Mouse (Mus musculus): ENCODE data around the gene Pappa2. TPM values are rescaled to one million over a fixed set of nuclear protein-coding genes. Genes with fewer than 3 reads are reported as not detected.

The Pappa2 gene
- total RNA-seq, 2 experiments from 2014 or later: 2.4 to 2.6 TPM

DNA sequence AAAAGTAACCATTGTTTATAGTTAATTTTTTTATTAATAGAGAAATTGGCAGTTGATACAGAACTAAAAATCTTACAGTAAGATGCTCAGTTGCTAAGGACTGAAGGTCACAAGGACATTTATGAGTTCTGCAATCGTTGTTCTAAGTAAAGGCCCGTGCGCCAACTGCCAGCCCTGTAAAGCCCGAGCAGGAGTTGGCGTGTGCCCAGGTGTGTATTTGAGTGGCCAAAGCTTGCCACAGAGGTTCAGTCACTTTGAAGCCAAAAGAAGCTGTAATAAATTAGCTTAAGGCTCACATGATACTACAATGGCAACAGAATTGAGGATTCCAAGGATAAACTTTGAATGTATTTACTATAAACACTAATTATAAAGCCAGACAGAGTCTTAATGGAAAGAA is 204.8 kb downstream of the Pappa2 start:
- DNase-seq (ENCODE audit: low spot score in 2 of 2): no peak

DNA sequence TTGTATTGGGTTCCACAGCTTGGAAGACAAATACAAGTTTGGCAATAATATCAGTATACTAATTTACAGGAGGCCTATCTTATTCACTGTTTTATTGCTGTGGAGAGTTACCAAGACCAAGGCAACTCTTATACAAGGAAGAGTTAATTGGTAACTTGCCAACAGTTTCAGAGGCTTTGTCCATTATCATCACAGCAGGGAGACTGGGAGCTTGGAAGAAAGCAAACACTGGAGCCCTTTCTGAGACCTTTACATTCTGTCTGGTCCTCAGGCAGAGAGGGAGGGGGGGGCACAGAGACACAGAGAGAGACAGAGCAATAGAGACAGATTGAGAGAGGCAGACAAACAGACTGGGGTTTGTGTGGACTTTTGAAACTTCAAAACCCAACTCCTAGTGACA is 207.2 kb downstream of the Pappa2 start:
- intact Hi-C loops (cut with DNase I): no loop called here

More for the DNA sequence above, 204.8 kb downstream of the Pappa2 start:
- intact Hi-C loops (cut with DNase I): no loop called here

DNA sequence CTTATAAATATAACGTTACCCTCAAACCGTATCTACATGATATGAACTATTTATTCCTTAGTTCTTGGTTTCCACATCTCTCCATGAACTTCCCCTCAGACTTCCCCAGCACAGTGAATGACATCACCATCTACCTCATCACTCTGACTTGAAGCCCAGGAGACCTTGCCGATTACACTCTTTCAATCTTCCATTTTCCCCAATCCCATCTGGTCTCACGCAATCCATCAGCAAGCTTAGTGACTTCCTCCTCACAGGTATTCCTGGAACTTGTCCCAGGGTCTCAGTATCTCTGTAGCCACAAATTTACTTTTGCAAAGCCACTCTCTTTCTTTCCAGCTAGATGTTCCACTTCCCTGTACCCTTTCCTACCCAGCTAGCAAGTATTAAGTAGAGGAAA is 209.5 kb downstream of the Pappa2 start:
- no peak for DNase-seq (ENCODE audit: low spot score in 2 of 2)
- intact Hi-C loops (cut with DNase I): no loop called here

More for the DNA sequence above, 207.2 kb downstream of the Pappa2 start:
- no peak for DNase-seq (ENCODE audit: low spot score in 2 of 2)

DNA sequence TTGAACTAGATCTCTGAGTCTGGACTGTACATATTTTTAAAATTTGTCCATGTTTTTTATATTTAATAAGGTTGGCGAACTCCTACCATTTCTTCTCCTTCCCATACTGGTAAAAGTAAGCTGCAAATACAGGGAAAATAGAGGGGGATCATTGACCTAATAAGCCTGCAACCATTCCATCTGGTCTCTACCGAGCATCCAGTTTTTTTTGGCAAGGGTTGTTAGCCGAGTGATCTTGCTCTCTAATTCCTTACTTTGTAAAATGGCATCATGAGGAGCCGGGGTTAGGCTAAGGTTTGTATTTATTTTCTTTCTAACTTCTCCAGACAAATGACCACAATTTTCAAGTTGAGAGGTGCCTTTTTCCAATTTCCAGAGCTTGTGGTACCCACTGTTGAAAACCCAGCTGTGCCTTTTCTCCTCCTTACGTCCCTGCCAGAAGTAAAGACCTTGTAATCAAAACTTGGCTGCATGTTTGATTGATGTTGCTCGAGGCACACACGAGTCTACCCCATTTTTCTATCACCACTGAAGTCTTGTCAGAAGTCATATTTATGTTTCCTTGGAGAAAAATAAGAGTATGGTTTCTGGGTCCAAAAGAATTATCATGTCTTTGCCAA is 210.1 kb downstream of the Pappa2 start:
- intact Hi-C loops (cut with DNase I): no loop called here
- DNase-seq (ENCODE audit: low spot score in 2 of 2): no peak

DNA sequence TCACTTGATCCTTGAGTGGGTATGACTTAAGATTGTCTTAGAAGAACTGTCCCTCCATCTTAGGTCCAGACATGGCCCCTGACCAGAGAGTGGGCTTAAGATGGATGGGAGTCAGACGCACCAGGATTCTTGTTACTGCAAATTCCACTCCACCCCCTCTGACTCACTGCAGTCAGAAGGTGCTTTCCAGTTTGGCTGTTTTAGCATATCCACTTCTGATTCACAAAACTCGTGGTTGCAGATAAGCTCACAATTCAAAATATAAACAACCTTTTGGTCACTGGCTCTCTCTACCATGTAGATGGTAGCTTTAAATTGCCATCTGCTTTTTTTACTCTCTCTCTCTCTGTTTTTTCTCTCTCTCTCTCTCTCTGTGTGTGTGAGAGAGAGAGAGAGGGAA is 214.4 kb downstream of the Pappa2 start:
- DNase-seq (ENCODE audit: low spot score in 2 of 2): no peak
- intact Hi-C loops (cut with DNase I): no loop called here

DNA sequence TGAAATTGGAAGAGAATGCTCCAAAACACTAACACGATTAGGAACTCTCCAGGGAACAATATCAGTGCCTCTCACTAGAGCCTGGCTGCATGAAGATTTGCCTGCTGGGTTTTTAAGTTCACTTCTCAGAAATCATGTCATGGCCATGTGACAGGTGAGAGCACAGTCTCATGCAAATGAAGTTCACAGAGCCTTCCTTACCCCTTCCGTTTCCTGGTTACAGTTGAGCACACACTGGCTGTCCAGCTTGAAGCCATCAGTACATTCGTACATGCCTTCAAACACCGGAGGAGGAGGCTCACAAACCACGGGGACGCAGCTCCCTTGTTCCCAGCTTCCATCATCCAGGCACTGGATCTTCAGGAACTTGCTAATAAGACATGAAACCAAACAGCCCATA is 215.6 kb downstream of the Pappa2 start:
- no peak for DNase-seq (ENCODE audit: low spot score in 2 of 2)
- intact Hi-C loops (cut with DNase I): no loop called here

DNA sequence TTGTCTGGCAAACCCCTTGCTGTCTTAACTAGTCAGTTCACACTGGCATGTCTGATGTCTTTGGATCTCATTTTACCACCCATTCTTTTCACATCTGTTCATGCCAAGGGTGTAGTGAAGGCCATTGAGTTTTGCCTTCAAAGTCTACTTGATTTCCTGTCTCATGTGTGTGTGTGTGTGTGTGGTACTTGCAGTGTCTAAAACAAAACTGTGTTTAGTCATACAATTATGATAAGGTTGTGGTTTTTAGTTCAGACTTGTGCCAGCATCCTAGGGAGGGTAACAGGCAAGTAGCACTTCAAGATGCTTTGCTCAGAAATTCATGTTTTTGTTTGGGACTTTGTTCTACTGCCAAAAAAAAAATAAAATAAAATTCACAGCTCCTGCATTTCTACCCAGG is 216.1 kb downstream of the Pappa2 start:
- DNase-seq (ENCODE audit: low spot score in 2 of 2): no peak
- intact Hi-C loops (cut with DNase I): no loop called here

DNA sequence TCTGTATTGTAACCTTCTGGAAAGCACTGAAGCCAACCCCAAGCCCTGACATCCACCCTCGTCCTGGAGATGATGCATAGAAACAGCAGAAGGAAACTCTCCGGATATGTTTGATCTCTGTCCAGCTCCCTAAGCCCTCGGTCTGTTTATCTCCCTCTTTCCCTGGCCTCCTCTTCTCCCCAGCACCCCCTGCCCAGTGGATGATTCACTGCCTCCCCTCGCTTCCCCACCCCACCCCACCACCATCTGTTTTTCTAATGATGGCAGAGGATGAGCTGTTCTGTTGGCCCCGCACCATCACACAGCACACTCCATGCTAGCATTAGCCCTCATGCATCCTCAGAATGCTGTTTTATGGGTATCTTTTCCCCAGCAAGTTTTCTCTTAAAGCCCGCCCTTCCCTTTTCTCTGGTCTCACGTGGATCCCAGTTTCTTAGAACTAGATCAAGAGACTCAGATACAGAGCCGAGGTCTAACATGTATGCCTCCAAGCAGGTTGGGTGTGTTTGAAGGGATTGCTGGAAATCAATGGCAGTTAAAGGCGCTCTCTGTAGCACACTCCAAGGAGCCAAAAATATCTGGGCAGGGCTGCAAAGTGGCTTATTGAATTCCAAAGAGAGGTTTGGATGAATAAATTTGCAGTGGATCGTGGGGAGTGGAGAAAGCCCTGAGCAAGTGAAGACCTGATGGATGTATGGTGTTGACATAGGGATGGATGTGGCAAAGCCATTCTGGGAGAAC is 231.8 kb downstream of the Pappa2 start:
- DNase-seq (ENCODE audit: low spot score in 2 of 2): no peak
- intact Hi-C loops (cut with DNase I): no loop called here

DNA sequence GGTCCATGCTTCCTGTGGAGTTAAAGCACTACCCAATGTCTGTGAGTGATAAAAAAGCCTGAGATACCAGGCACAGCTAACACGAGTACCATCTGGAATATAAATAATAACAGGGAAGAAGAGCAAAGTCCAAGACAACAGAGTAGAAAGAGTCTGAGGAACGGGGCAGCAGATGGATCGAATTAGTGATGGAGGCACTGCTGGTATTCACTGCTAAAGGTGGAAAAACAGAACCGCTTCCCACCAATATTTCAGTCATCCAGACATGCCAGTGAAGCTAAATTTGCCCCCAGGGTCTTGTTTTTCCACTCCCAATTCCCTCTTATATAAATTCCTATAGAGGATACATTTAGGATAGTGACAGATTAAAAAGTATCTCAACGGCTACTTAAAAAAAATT is 238.8 kb downstream of the Pappa2 start:
- intact Hi-C loops (cut with DNase I): no loop called here
- no peak for DNase-seq (ENCODE audit: low spot score in 2 of 2)

DNA sequence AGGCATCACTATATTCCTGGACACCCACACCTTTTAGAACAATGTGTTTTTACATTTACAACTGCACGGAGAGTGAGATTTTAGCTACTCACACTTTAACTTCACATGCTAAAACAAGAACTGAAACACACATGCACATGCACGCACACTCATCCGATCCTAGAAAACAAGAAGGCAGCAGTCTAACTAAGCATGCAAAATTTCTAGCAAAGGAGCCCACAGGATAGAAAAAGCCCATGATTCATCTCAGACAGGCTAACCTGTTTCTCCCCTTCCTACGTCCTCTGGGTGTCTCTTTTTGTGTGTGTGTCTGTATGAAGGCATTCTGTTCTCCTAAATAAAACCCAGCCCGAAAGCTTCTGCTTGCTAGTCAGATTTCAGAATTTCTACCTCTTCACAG is 239.3 kb downstream of the Pappa2 start:
- intact Hi-C loops (cut with DNase I): no loop called here
- DNase-seq (ENCODE audit: low spot score in 2 of 2): peak; percentile 14 to 15

DNA sequence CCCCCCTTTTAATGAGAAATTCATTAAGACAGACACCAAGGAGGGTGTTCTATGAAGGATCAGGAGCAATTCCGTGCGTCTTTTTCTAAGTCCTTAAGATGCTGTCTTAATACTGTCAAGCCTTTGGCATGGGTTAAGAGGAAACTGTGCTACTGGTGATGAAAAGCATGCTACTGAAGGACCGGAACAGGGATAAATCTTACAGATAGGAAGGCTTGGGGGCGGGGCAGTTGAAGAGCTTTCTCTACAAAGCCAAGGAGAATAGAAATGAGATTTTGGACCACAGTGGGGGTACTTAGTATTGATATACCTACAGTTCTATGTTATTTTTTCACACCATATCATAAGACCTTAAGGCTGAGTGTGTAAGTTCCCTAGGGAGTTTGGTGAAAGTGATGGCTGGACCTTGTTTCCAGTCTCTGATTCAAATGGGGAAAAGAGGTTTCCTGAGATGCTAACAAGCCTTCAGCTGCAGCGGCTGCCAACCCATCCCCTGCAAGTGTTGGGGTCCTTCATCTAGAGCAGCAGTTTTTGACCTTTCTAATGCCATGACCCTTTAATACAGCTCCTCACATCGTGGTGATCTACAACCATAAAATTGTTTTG is 240.0 kb downstream of the Pappa2 start:
- DNase-seq (ENCODE audit: low spot score in 2 of 2): no peak
- intact Hi-C loops (cut with DNase I): no loop called here

DNA sequence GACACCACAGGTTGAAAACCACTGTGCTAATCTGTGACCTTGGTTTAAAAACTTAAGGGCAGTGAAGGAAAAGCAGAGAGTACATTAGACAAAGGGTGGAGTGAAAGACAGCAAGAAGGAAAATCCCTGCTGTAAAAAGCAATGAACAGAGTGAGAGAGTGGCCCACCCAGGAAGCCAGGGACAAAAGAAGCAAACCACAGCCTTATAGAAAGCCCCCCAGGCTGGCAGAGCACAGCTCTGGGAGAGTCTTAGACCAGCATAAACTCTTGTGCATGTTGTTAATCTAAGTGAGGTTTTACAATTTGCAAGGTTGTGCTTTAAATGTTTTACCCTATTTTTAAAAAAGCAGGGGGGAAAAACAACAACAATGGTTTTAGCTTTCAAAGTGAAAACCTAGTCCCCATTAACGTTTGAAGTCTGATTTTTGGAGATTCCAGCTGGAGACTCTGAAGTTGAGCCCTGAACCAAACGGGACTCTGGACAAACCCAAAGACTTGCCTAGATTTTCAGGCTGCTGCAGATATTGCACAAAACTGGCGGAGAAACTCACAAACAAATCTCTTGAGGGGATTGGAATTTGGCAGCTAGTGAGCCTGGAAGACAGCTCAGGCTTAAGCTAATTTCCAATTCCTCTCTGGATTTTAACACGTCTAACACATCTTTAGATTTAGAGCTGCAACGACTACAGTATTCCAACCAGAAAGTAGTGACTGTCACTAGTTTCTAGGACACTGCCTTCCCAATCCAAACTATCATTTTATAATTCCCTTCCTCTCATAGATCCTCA is 241.0 kb downstream of the Pappa2 start:
- no peak for DNase-seq (ENCODE audit: low spot score in 2 of 2)
- intact Hi-C loops (cut with DNase I): no loop called here

DNA sequence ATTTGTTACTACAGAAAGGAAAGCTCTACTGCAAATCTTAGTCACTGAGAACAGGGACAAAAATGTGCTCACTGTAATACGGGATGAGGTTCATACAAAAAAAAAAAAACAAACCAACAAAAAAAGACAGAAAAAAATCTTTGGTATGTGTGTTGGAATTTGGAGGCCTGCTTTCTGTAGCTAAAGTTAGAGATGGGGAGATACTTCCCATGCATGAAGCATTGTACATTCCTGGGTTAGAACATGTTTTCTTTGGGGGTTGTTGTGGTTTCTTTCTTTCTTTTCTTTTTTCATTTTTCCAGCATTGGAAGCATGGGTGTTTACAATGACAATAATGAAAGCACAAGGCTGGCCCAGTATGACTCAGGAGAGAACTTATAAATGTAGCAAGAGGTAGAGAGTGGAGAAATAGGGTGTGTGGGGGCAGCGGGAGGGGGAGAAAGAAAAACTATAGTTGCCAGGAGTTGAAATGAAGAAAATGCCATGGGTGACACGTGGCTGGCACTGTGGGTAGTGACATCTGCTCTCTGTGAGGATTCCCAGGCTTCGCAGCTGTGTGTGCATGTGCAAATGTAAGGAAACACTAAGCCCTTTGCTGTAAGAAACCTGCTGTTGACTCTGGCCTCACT is 247.3 kb downstream of the Pappa2 start:
- intact Hi-C loops (cut with DNase I): no loop called here
- DNase-seq (ENCODE audit: low spot score in 2 of 2): peak; percentile 51 to 68

DNA sequence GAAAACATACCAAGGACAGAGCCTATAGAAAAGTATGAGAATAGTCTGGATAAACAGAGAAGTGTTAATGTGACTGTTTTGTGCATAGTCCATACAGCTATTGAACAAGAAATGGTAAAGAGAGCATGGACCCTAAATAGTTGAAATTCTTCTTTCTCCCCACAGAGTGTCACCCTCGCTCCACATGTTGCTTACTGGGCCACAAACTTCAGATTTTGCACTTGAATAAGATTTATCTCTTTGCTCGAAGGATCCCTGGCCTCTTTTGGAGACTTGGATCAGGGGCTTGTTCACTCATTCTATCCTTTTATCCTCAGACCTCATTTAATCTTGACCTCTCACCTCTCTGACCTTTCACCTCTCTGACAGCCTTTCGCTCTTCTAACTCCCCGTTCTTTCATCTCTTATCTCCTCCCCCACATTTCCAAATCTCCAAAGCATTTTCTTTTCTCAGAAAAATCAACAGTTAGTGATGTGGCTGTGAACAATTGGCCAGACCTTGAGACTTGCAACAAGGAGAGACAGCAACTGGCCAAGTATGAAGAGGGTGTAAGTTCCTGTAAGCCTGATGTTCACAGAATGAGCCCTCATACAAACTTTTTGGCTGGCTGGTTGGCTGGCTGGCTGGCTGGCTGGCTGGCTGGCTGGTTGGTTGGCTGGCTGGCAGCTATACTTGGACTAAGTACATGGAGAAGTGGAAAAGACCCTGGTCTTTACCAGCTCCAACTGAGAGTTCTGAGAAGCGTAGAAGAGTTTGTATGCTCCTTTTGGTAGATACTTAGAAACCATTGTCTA is 266.8 kb downstream of the Pappa2 start:
- intact Hi-C loops (cut with DNase I): loop anchor here (1.0 kb wide), 2 partner anchors 240 to 422 kb away; no protein-coding TSS in a partner anchor
- peak; percentile 11 to 22 for DNase-seq (ENCODE audit: low spot score in 2 of 2)

DNA sequence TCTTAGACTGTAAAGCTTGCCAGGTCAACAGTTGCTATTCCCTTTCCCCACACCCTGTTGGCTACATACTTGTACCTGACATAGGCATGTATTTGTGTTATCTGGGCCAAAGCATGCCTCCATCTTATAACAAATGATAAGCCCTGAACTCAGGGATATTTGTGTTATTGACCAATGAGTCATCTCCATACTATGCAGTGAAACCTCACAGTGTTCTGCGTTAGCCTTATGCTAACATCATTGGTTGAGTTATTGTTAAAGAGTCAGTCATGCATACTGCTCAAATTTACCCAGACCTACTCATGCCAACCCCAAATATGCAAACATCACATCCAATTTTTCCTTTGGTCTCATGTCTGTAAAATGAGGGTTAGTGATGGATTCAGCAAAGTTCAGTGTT is 279.0 kb downstream of the Pappa2 start:
- no peak for DNase-seq (ENCODE audit: low spot score in 2 of 2)
- intact Hi-C loops (cut with DNase I): no loop called here

DNA sequence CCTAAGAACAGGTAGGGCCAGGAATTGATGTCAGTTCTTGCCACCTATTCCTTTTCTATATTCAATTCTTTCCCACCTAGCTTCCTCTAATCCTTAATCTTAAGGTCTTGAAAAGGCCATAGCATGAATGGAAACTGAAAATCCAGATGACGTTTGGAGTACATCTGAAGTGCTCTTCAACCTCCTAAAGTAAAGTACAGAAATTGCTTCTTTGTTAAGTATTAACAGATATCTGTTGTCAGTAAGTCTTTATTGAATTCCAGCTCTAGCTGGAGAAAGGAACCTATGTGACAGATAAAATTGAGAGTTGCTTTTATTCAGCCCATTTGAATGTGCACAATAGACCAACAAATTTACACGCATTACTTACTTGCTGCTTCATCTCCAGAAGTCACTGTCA is 280.1 kb downstream of the Pappa2 start:
- DNase-seq (ENCODE audit: low spot score in 2 of 2): no peak
- intact Hi-C loops (cut with DNase I): no loop called here

DNA sequence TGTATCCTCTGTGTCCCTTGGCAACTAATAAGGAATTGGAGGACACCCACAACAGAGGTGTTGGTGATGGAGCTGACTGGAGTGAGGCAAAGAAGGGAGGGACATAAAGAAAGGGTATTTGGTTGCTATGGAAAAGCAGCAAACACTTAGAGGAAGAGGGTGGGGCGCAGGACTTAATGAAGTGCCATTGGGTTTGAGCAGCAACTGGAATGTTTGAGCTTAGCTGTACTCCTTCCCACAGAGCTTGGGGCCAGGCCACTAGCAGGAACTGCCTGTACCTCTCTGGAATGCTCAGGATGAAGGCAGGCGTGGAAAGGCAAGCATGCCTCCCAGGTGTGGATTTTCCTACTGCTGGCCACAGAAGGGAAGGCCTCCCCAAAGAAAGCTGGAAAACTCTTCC is 281.0 kb downstream of the Pappa2 start:
- intact Hi-C loops (cut with DNase I): no loop called here
- no peak for DNase-seq (ENCODE audit: low spot score in 2 of 2)

DNA sequence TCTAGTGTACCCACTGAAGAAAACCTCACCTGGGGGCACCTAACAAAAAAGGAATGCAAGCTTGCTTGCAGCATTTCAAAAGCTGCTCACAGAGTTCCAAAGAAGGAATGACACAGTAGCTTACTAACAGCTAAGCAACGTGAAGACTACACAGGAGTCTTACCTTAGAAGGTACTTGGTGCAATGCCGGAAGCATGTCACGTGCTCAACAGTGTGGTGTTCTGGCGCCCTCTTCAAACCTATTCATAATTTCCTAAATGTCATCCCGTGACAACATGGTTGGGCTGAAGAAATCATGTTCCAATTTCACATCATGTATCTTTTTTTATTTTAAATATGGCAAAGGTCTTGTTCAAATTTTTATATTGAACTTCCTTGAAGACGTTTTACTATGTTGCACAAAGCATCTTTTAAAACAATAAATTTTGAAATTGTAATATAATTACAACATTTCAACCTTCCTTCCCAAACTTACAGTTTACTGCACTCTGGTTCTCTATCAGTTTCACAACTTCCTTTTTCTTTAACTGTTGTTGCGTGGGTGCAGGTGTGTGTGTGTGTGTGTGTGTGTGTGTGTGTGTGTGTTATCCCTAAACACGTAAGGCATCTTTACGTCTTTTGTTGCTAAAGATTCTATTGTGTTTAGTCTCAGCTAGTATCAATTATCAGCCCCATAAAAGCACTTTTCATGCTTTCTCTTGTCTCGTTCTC is 282.3 kb downstream of the Pappa2 start:
- intact Hi-C loops (cut with DNase I): no loop called here
- DNase-seq (ENCODE audit: low spot score in 2 of 2): no peak

DNA sequence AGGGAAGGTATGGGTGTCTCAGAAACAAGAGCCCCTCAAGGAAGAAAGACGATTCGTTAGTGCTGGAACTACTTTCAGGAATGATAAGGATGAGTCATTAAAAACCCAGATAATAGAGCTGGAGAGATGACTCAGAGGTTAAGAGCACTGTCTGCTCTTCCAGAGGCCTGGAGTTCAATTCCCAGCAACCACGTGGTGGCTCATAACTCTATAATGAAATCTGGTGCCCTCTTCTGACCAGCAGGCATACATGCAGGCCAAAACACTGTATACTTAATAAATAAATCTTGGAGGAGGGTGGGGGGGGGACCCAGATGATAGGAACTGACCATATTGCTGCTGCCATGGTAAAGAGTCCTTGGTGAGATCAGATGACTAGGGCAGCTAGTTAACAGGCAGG is 282.9 kb downstream of the Pappa2 start:
- no peak for DNase-seq (ENCODE audit: low spot score in 2 of 2)
- intact Hi-C loops (cut with DNase I): no loop called here
